Mouse (Mus musculus) olfactory bulb, adult 2 months (tissue): ENCODE measurements around the gene Rnf41.

Experiments
- CTCF ChIP-seq: fragments of 200-500 bp; IDR thresholded peaks from 2 replicates; pipeline ENCODE4 v1.5.1; 2012; ENCODE audit warnings: low read depth, mild to moderate bottlenecking, low read length, moderate library complexity; ENCODE audit not compliant: insufficient read depth
- POLR2A ChIP-seq: fragments of 200-500 bp; IDR thresholded peaks from 2 replicates; pipeline ENCODE4 v1.6.1; 2012; ENCODE audit warnings: mild to moderate bottlenecking, low read depth, low read length, moderate library complexity; ENCODE audit not compliant: insufficient read depth

DNA sequence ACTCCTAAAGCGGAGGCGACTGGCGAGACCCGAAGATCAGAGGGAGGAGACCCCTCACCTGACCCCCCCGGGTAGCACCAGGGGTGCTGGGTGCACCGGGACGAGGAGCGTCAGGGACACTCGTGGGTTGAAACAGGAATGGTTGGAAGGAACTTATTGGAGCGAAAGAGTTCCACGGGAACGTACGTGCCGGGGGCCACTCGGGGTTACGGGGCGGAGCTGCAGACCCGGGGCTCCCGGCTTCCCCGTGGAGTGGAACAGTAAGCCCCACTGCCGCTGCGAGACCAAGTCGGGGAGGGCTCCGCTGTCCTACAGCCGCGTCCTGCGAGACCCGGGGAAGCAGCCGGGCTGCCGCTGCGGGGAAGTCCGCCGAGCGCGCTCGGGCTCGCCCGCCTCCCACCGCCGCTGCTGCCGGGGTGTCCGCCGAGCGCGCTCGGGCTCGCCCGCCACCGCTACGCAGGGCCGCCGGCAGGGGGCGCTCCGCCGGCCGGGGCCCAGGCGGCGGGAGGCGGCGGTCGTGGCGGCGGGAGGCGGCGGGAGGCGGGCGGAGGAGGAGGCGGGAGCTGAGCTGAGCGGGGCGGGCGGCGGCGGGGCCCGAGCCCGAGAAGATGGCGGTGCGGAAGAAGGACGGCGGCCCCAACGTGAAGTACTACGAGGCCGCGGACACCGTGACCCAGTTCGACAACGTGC lies 47.4 kb downstream of the Rnf41 start, which contains the start of gene Smarcc2:
- TF ChIP-seq POLR2A (peak; percentile 63), CTCF (peak; percentile 61)
